Mouse (Mus musculus): ENCODE data around the gene Wdr24. TPM values are rescaled to one million over a fixed set of nuclear protein-coding genes. Genes with fewer than 3 reads are reported as not detected.

The Wdr24 gene
- polyA plus RNA-seq, 1 experiment from 2014 or later = 11.6 TPM

GRCm38 (mm10) chr17:25844396-25844901 is 21.0 kb downstream of the Wdr24 start, which contains the start of gene Rhot2:
Rhot2 (minus strand) TSS chr17:25844851.
- Histone ChIP-seq H3K9me3 (replicated peaks; ENCODE audit: control insufficient read depth, low read length) (no peaks in the 10 kb centered on the region), H3K4me3 (ENCODE audit: low read depth, low read length) (peak within 1 kb of the TSS; percentile 87), H3K9ac (ENCODE audit: low read depth, low read length) (peak within 1 kb of the TSS; percentile 87), H3K27ac (ENCODE audit: low read length) (peak within 1 kb of the TSS; percentile 84), H3K27me3 (ENCODE audit: control insufficient read depth, insufficient read depth, low read depth, low read length) (no peaks in the 10 kb centered on the region), H3K36me3 (ENCODE audit: control insufficient read depth, insufficient read depth) (peaks cover 30% of the 10 kb centered on the region), H3K4me2 (ENCODE audit: low read depth, low read length) (peak within 1 kb of the TSS; percentile 87), H3K4me1 (ENCODE audit: control insufficient read depth, low read depth, low read length) (peaks cover 21% of the 10 kb centered on the region)
- WGBS (ENCODE audit: insufficient replicate concordance) = under 1% methylated on average over 21 of the region's 21 CpGs
- peak; percentile 94 for ATAC-seq (ENCODE audit: low read depth)

GRCm38 (mm10) chr17:25860229-25860628 is 36.8 kb downstream of the Wdr24 start:
- peak overlapping the region; percentile 97 for H3K4me2 ChIP-seq (ENCODE audit: low read depth, low read length)
- no peak overlapping the region; the same call in 1 of the 2 replicates for H3K27ac ChIP-seq (ENCODE audit: low read length)
- no peak for ATAC-seq (ENCODE audit: low read depth)
- H3K4me3 ChIP-seq (ENCODE audit: low read depth, low read length) = peak overlapping the region; percentile 82
- no peaks in the 10 kb centered on the region for H3K36me3 ChIP-seq (ENCODE audit: control insufficient read depth, insufficient read depth)
- H3K9me3 ChIP-seq (replicated peaks; ENCODE audit: control insufficient read depth, low read length) = no peaks in the 10 kb centered on the region
- 81% methylated on average over 6 of the region's 6 CpGs for WGBS (ENCODE audit: insufficient replicate concordance)
- H3K4me1 ChIP-seq (ENCODE audit: control insufficient read depth, low read depth, low read length) = peaks cover 23% of the 10 kb centered on the region
- no peaks in the 10 kb centered on the region for H3K27me3 ChIP-seq (ENCODE audit: control insufficient read depth, insufficient read depth, low read depth, low read length)
- peak overlapping the region; percentile 88 for H3K9ac ChIP-seq (ENCODE audit: low read depth, low read length)

GRCm38 (mm10) chr17:25860832-25861703 is 37.6 kb downstream of the Wdr24 start, which contains the start of gene Wdr90:
Wdr90 (minus strand) TSS chr17:25861501.
- Histone ChIP-seq H3K9ac (ENCODE audit: low read depth, low read length) (peak within 1 kb of the TSS; percentile 88), H3K4me3 (ENCODE audit: low read depth, low read length) (peak within 1 kb of the TSS; percentile 82)

GRCm38 (mm10) chr17:25861704-25862612 is 38.5 kb downstream of the Wdr24 start:
- 8% methylated on average over 6 of the region's 6 CpGs for WGBS (ENCODE audit: insufficient replicate concordance)
- no peaks in the 10 kb centered on the region for H3K27me3 ChIP-seq (ENCODE audit: control insufficient read depth, insufficient read depth, low read depth, low read length)
- ATAC-seq (ENCODE audit: low read depth) = peak; percentile 7; the same call in 1 of the 2 replicates

More at GRCm38 (mm10) chr17:25860832-25861703, 37.6 kb downstream of the Wdr24 start, which contains the start of gene Wdr90:
- peaks cover 23% of the 10 kb centered on the region for H3K4me1 ChIP-seq (ENCODE audit: control insufficient read depth, low read depth, low read length)
- ATAC-seq (ENCODE audit: low read depth) = peak; percentile 90
- H3K27me3 ChIP-seq (ENCODE audit: control insufficient read depth, insufficient read depth, low read depth, low read length) = no peaks in the 10 kb centered on the region
- 3% methylated on average over 65 of the region's 65 CpGs for WGBS (ENCODE audit: insufficient replicate concordance)
- H3K4me2 ChIP-seq (ENCODE audit: low read depth, low read length) = peak within 1 kb of the TSS; percentile 97
- no peaks in the 10 kb centered on the region for H3K36me3 ChIP-seq (ENCODE audit: control insufficient read depth, insufficient read depth)
- H3K9me3 ChIP-seq (replicated peaks; ENCODE audit: control insufficient read depth, low read length) = no peaks in the 10 kb centered on the region
- peak within 1 kb of the TSS; percentile 72 for H3K27ac ChIP-seq (ENCODE audit: low read length)

GRCm38 (mm10) chr17:25863681-25864080 is 40.3 kb downstream of the Wdr24 start:
- WGBS (ENCODE audit: insufficient replicate concordance) = 85% methylated on average over 6 of the region's 6 CpGs
- Histone ChIP-seq H3K4me2 (ENCODE audit: low read depth, low read length) (no peak overlapping the region), H3K27me3 (ENCODE audit: control insufficient read depth, insufficient read depth, low read depth, low read length) (no peaks in the 10 kb centered on the region), H3K36me3 (ENCODE audit: control insufficient read depth, insufficient read depth) (no peaks in the 10 kb centered on the region), H3K27ac (ENCODE audit: low read length) (no peak overlapping the region), H3K4me3 (ENCODE audit: low read depth, low read length) (no peak overlapping the region), H3K4me1 (ENCODE audit: control insufficient read depth, low read depth, low read length) (peaks cover 39% of the 10 kb centered on the region), H3K9me3 (replicated peaks; ENCODE audit: control insufficient read depth, low read length) (no peaks in the 10 kb centered on the region), H3K9ac (ENCODE audit: low read depth, low read length) (no peak overlapping the region)
- no peak for ATAC-seq (ENCODE audit: low read depth)

More at GRCm38 (mm10) chr17:25861704-25862612, 38.5 kb downstream of the Wdr24 start:
- Histone ChIP-seq H3K4me2 (ENCODE audit: low read depth, low read length) (peak overlapping the region; percentile 97), H3K4me3 (ENCODE audit: low read depth, low read length) (peak overlapping the region; percentile 82), H3K36me3 (ENCODE audit: control insufficient read depth, insufficient read depth) (no peaks in the 10 kb centered on the region), H3K4me1 (ENCODE audit: control insufficient read depth, low read depth, low read length) (peaks cover 25% of the 10 kb centered on the region), H3K9me3 (replicated peaks; ENCODE audit: control insufficient read depth, low read length) (no peaks in the 10 kb centered on the region), H3K27ac (ENCODE audit: low read length) (peak overlapping the region; percentile 72), H3K9ac (ENCODE audit: low read depth, low read length) (peak overlapping the region; percentile 88)

GRCm38 (mm10) chr17:25864311-25864710 is 40.9 kb downstream of the Wdr24 start:
- no peak overlapping the region for H3K9ac ChIP-seq (ENCODE audit: low read depth, low read length)
- 81% methylated on average over 14 of the region's 14 CpGs for whole genome bisulfite sequencing (ENCODE audit: insufficient replicate concordance)
- ATAC-seq (ENCODE audit: low read depth) = no peak
- H3K4me1 ChIP-seq (ENCODE audit: control insufficient read depth, low read depth, low read length) = peaks cover 43% of the 10 kb centered on the region
- no peaks in the 10 kb centered on the region for H3K9me3 ChIP-seq (replicated peaks; ENCODE audit: control insufficient read depth, low read length)
- H3K27me3 ChIP-seq (ENCODE audit: control insufficient read depth, insufficient read depth, low read depth, low read length) = no peaks in the 10 kb centered on the region
- H3K27ac ChIP-seq (ENCODE audit: low read length) = no peak overlapping the region
- H3K36me3 ChIP-seq (ENCODE audit: control insufficient read depth, insufficient read depth) = no peaks in the 10 kb centered on the region
- H3K4me2 ChIP-seq (ENCODE audit: low read depth, low read length) = no peak overlapping the region
- H3K4me3 ChIP-seq (ENCODE audit: low read depth, low read length) = no peak overlapping the region

GRCm38 (mm10) chr17:25865288-25865687 is 41.9 kb downstream of the Wdr24 start:
- H3K9me3 ChIP-seq (replicated peaks; ENCODE audit: control insufficient read depth, low read length) = no peaks in the 10 kb centered on the region
- no peaks in the 10 kb centered on the region for H3K27me3 ChIP-seq (ENCODE audit: control insufficient read depth, insufficient read depth, low read depth, low read length)
- no peak overlapping the region for H3K4me2 ChIP-seq (ENCODE audit: low read depth, low read length)
- H3K9ac ChIP-seq (ENCODE audit: low read depth, low read length) = no peak overlapping the region
- WGBS (ENCODE audit: insufficient replicate concordance) = 77% methylated on average over 11 of the region's 11 CpGs
- no peaks in the 10 kb centered on the region for H3K36me3 ChIP-seq (ENCODE audit: control insufficient read depth, insufficient read depth)
- no peak for ATAC-seq (ENCODE audit: low read depth)
- peaks cover 38% of the 10 kb centered on the region for H3K4me1 ChIP-seq (ENCODE audit: control insufficient read depth, low read depth, low read length)
- no peak overlapping the region for H3K4me3 ChIP-seq (ENCODE audit: low read depth, low read length)
- no peak overlapping the region for H3K27ac ChIP-seq (ENCODE audit: low read length)

DNA sequence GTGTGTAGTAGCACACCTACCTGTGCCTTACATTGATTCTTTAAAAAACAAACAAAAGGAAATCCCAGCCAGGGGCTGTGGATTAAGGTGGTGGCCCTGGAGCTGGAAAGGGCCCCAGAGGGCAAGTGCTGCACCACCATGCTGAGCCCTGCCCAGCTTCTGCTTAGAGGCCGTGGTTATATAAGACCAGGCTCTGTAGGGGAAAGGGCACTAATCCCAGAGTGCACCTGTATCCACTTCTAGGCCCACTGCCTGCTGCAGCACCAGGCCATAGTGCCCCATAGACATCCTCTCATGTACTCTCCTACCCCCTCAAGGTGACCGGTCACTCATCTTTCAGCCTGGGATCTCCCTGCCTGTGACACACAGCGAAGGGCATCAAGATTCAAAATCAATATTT is 42.7 kb downstream of the Wdr24 start:
- Histone ChIP-seq H3K27ac (ENCODE audit: low read length) (no peak overlapping the region), H3K4me1 (ENCODE audit: control insufficient read depth, low read depth, low read length) (peaks cover 30% of the 10 kb centered on the region), H3K9ac (ENCODE audit: low read depth, low read length) (no peak overlapping the region), H3K36me3 (ENCODE audit: control insufficient read depth, insufficient read depth) (no peaks in the 10 kb centered on the region), H3K4me3 (ENCODE audit: low read depth, low read length) (no peak overlapping the region), H3K9me3 (replicated peaks; ENCODE audit: control insufficient read depth, low read length) (no peaks in the 10 kb centered on the region), H3K27me3 (ENCODE audit: control insufficient read depth, insufficient read depth, low read depth, low read length) (no peaks in the 10 kb centered on the region), H3K4me2 (ENCODE audit: low read depth, low read length) (no peak overlapping the region)
- 80% methylated on average over 3 of the region's 3 CpGs for WGBS (ENCODE audit: insufficient replicate concordance)
- no peak for ATAC-seq (ENCODE audit: low read depth)
